ENCODE assay signal across 8 mouse cellular contexts in genomic region chr1:74601267-74601962, GRCm38 (mm10). TPM values are rescaled to one million over a fixed set of nuclear protein-coding genes. Genes with fewer than 3 reads are reported as not detected.
DNase-seq lines count a peak whose midpoint lies in the region; ATAC-seq lines count a peak whose summit lies in the region.

TSS of gene Rnf25 (minus strand) at chr1:74601397.
TSS of gene Stk36 (plus strand) at chr1:74601445.

- H3K4me3 ChIP-seq in forebrain, embryonic 11.5 days (ENCODE audit: low read depth, low read length): peak within 1 kb of the TSS; percentile 86
- peak within 1 kb of the TSS; percentile 88 for H3K4me3 ChIP-seq in heart, embryonic 16.5 days (ENCODE audit: low read length)
- H3K4me3 ChIP-seq in liver, embryonic 15.5 days (replicated peaks): peak within 1 kb of the TSS; percentile 78
- peak within 1 kb of the TSS; percentile 83 for H3K4me3 ChIP-seq in neural tube, embryonic 12.5 days

- DNase-seq in CD8-positive naive resting alpha-beta T cell, adult 2 months (ENCODE audit: low read depth in 2 of 2, low spot score in 2 of 2): peak; percentile 63 to 78
- peak; percentile 82 for DNase-seq in c-Kit-positive CD71-negative TER-119-negative erythroid progenitor cells, embryonic 14.5 days (ENCODE audit: low read depth)
- DNase-seq in forebrain, embryonic 11.5 days (ENCODE audit: low spot score): peak; percentile 87
- DNase-seq in kidney, postnatal 36 days: peak; percentile 90 to 91
- peak; percentile 90 for DNase-seq in telencephalon, adult 2 months (ENCODE audit: low read depth, low spot score)

- WGBS in forebrain, embryonic 11.5 days: 9% methylated on average over 25 of the region's 25 CpGs
- 8% methylated on average over 25 of the region's 25 CpGs for WGBS in heart, embryonic 16.5 days
- WGBS in liver, embryonic 15.5 days (ENCODE audit: insufficient replicate concordance): 16% methylated on average over 25 of the region's 25 CpGs
- WGBS in neural tube, embryonic 12.5 days: 8% methylated on average over 25 of the region's 25 CpGs

- H3K9ac ChIP-seq in forebrain, embryonic 11.5 days (ENCODE audit: low read length): peak within 1 kb of the TSS; percentile 80
- peak within 1 kb of the TSS; percentile 88 for H3K9ac ChIP-seq in heart, embryonic 16.5 days (ENCODE audit: low read length)
- H3K9ac ChIP-seq in liver, embryonic 15.5 days: peak within 1 kb of the TSS; percentile 74
- peak within 1 kb of the TSS; percentile 79 for H3K9ac ChIP-seq in neural tube, embryonic 12.5 days

- peaks cover 5% of the 10 kb centered on the region; the same call in 1 of the 2 replicates for H3K36me3 ChIP-seq in forebrain, embryonic 11.5 days (ENCODE audit: control insufficient read depth, insufficient read depth, low read length)
- H3K36me3 ChIP-seq in heart, embryonic 16.5 days (ENCODE audit: control insufficient read depth, insufficient read depth): peaks cover 14% of the 10 kb centered on the region; the same call in 1 of the 2 replicates
- H3K36me3 ChIP-seq in liver, embryonic 15.5 days (replicated peaks): peaks cover 19% of the 10 kb centered on the region
- peaks cover 31% of the 10 kb centered on the region for H3K36me3 ChIP-seq in neural tube, embryonic 12.5 days

- peaks cover 5% of the 10 kb centered on the region; the same call in 1 of the 2 replicates for H3K4me1 ChIP-seq in forebrain, embryonic 11.5 days (replicated peaks; ENCODE audit: control insufficient read depth, insufficient read depth, low read length)
- H3K4me1 ChIP-seq in heart, embryonic 16.5 days (ENCODE audit: control insufficient read depth, insufficient read depth, low read length): peaks cover 12% of the 10 kb centered on the region
- peaks cover 18% of the 10 kb centered on the region for H3K4me1 ChIP-seq in liver, embryonic 15.5 days (replicated peaks)
- H3K4me1 ChIP-seq in neural tube, embryonic 12.5 days: peaks cover 12% of the 10 kb centered on the region

- H3K27me3 ChIP-seq in forebrain, embryonic 11.5 days (ENCODE audit: control insufficient read depth, insufficient read depth, low read length): no peaks in the 10 kb centered on the region
- H3K27me3 ChIP-seq in heart, embryonic 16.5 days (ENCODE audit: control insufficient read depth, insufficient read depth, low read length): no peaks in the 10 kb centered on the region
- H3K27me3 ChIP-seq in liver, embryonic 15.5 days: no peaks in the 10 kb centered on the region
- H3K27me3 ChIP-seq in neural tube, embryonic 12.5 days (replicated peaks): no peaks in the 10 kb centered on the region

- H3K27ac ChIP-seq in forebrain, embryonic 11.5 days (ENCODE audit: low read depth, low read length): no peak within 1 kb of the TSS; the same call in 1 of the 2 replicates
- peak within 1 kb of the TSS; percentile 74 for H3K27ac ChIP-seq in heart, embryonic 16.5 days (ENCODE audit: low read length)
- 0 out of 2 replicates have a peak within 1 kb of the TSS, but pooled peaks have one; percentile 24 for H3K27ac ChIP-seq in liver, embryonic 15.5 days (replicated peaks)
- H3K27ac ChIP-seq in neural tube, embryonic 12.5 days: no peak within 1 kb of the TSS

- ATAC-seq in forebrain, embryonic 11.5 days (replicated peaks; ENCODE audit: low FRiP score): peak; percentile 84
- ATAC-seq in heart, embryonic 16.5 days (replicated peaks; ENCODE audit: extremely low read depth, insufficient read depth, low FRiP score): peak; percentile 89
- ATAC-seq in liver, embryonic 15.5 days (ENCODE audit: insufficient read depth): peak; percentile 82
- peak; percentile 90 for ATAC-seq in neural tube, embryonic 12.5 days (ENCODE audit: low FRiP score, low read depth)

- no peaks in the 10 kb centered on the region for H3K9me3 ChIP-seq in forebrain, embryonic 11.5 days (ENCODE audit: control insufficient read depth, low read length)
- H3K9me3 ChIP-seq in heart, embryonic 16.5 days (replicated peaks; ENCODE audit: control insufficient read depth, low read length): no peaks in the 10 kb centered on the region
- no peaks in the 10 kb centered on the region for H3K9me3 ChIP-seq in liver, embryonic 15.5 days (replicated peaks)
- H3K9me3 ChIP-seq in neural tube, embryonic 12.5 days: no peaks in the 10 kb centered on the region

- H3K4me2 ChIP-seq in forebrain, embryonic 11.5 days (ENCODE audit: low read depth, low read length, severe bottlenecking): peak within 1 kb of the TSS; percentile 86
- H3K4me2 ChIP-seq in heart, embryonic 16.5 days (ENCODE audit: low read depth, low read length): peak within 1 kb of the TSS; percentile 87
- peak within 1 kb of the TSS; percentile 86 for H3K4me2 ChIP-seq in liver, embryonic 15.5 days
- peak within 1 kb of the TSS; percentile 76 for H3K4me2 ChIP-seq in neural tube, embryonic 12.5 days (replicated peaks)

RNA-seq across cellular contexts. Expression of gene Rnf25, which starts in this region (rescaled TPM):
- polyA plus RNA-seq in forebrain, embryonic 11.5 days (2014; fragmentation: Nextera tagmentation; extraction: Ambion mirVana): 6.3 and 8.7 TPM in 2 replicates
- 23.5 and 26.1 TPM in 2 replicates for polyA plus RNA-seq in heart, embryonic 16.5 days (2015; fragmentation: Nextera tagmentation; extraction: Ambion mirVana)
- 12.1 and 12.2 TPM in 2 replicates for polyA plus RNA-seq in liver, embryonic 15.5 days (2015; fragmentation: Nextera tagmentation; extraction: Ambion mirVana)
- polyA plus RNA-seq in neural tube, embryonic 12.5 days (2016; fragmentation: Nextera tagmentation; extraction: Ambion mirVana): 35.5 and 37.8 TPM in 2 replicates

RNA-seq across cellular contexts. Expression of gene Stk36, which starts in this region (rescaled TPM):
- polyA plus RNA-seq in forebrain, embryonic 11.5 days (2014; fragmentation: Nextera tagmentation; extraction: Ambion mirVana): 18.0 and 19.5 TPM in 2 replicates
- 3.1 and 3.9 TPM in 2 replicates for polyA plus RNA-seq in heart, embryonic 16.5 days (2015; fragmentation: Nextera tagmentation; extraction: Ambion mirVana)
- 0.21 and 0.24 TPM in 2 replicates for polyA plus RNA-seq in liver, embryonic 15.5 days (2015; fragmentation: Nextera tagmentation; extraction: Ambion mirVana)
- polyA plus RNA-seq in neural tube, embryonic 12.5 days (2016; fragmentation: Nextera tagmentation; extraction: Ambion mirVana): 22.8 and 22.9 TPM in 2 replicates

Comparison
In these comparisons a context has a peak if more than half of its experiments do, and no peak if none do; other contexts are left out.
1. H3K27ac ChIP-seq: peak in heart, embryonic 16.5 days (single experiment) and liver, embryonic 15.5 days (single experiment); none in forebrain, embryonic 11.5 days (single experiment) and neural tube, embryonic 12.5 days (single experiment).
2. Peak in every context shown above with its lines, with median percentiles within 50 percentile points of each other: DNase-seq, ATAC-seq, H3K4me2 ChIP-seq, H3K4me3 ChIP-seq and H3K9ac ChIP-seq.